Mouse (Mus musculus) myocyte (in vitro differentiated cells): ENCODE results near the gene Dcdc2a.

Experiments used
- E2F4 ChIP-seq: IDR thresholded peaks from one replicate; pipeline ENCODE4 v1.6.1; 2011; ENCODE audit warnings: mild to moderate bottlenecking, control low read depth, moderate library complexity; ENCODE audit not compliant: insufficient read depth
- POLR2A ChIP-seq: IDR thresholded peaks from one replicate; pipeline ENCODE4 v1.6.1; 2011; ENCODE audit warnings: low read depth, mild to moderate bottlenecking, control low read depth, moderate library complexity; ENCODE audit not compliant: insufficient read length
- USF1 ChIP-seq: IDR thresholded peaks from one replicate; pipeline ENCODE4 v1.6.1; 2011; ENCODE audit warnings: low read depth, mild to moderate bottlenecking, control low read depth, moderate library complexity

- TF ChIP-seq E2F4 (no peak), POLR2A (no peak), USF1 (no peak)
Observed at GRCm38 (mm10) chr13:25070791-25071190, 15.0 kb downstream of the Dcdc2a start.
